ENCODE assay signal across 10 mouse cellular contexts in the genomic region with DNA sequence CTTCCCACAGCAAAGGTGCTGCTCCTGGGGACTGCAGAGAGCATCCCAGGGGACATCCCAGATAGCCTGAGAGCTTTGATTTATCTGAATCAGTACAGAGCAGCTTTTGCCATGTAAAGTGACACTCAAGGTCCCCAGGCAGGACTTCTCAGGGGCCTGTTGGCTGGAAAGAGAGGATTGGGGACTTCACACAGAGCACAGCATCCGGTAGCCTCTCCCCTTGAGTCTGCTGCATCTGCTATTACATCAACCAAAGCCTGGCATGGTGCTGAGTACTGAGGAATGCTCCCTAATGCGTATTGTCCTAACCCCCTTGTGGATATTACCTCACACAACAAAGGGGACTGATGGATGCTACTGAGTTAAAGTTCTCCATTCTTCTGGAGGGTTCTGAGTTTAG. TPM values are rescaled to one million over a fixed set of nuclear protein-coding genes. Genes with fewer than 3 reads are reported as not detected.
DNase-seq lines count a peak whose midpoint lies in the region; ATAC-seq and TF ChIP-seq lines count a peak whose summit lies in the region.
"Had no signal": no experiment of that assay in that cellular context is flagged by ENCODE, and none has a peak within 500 bp of the region (broad histone marks: within the 10 kb centered on the region; RNA-seq: fewer than 3 reads in every experiment).

No protein-coding gene starts in this region.

- no peaks in the 10 kb centered on the region for H3K27me3 ChIP-seq in heart, adult 2 months (ENCODE audit: control insufficient read depth, insufficient read depth, low read length)
- H3K27me3 ChIP-seq in kidney, embryonic 16.5 days (ENCODE audit: insufficient read depth, low read length), result peaks cover 12% of the 10 kb centered on the region; the same call in 1 of the 2 replicates
- H3K27me3 ChIP-seq in embryonic facial prominence, embryonic 10.5 days (replicated peaks; ENCODE audit: low read depth, poor library complexity, severe bottlenecking), result peaks cover 24% of the 10 kb centered on the region
- H3K27me3 ChIP-seq in limb, embryonic 15.5 days, result peaks cover 5% of the 10 kb centered on the region; the same call in 1 of the 2 replicates

- 39% methylated on average over 2 of the region's 2 CpGs for WGBS in heart, adult 2 months
- 49% methylated on average over 2 of the region's 2 CpGs for WGBS in kidney, embryonic 16.5 days
- WGBS in embryonic facial prominence, embryonic 10.5 days, result 48% methylated on average over 2 of the region's 2 CpGs
- 39% methylated on average over 2 of the region's 2 CpGs for WGBS in limb, embryonic 15.5 days

- H3K9me3 ChIP-seq in kidney, embryonic 16.5 days (ENCODE audit: low read length), result no peaks in the 10 kb centered on the region
- H3K9me3 ChIP-seq in embryonic facial prominence, embryonic 10.5 days, result no peaks in the 10 kb centered on the region
- no peaks in the 10 kb centered on the region for H3K9me3 ChIP-seq in limb, embryonic 15.5 days

- no peaks in the 10 kb centered on the region for H3K36me3 ChIP-seq in heart, adult 2 months (ENCODE audit: control insufficient read depth, insufficient read depth, low read length)
- peaks cover 5% of the 10 kb centered on the region; the same call in 1 of the 2 replicates for H3K36me3 ChIP-seq in kidney, embryonic 16.5 days (ENCODE audit: insufficient read depth, low read length)
- no peaks in the 10 kb centered on the region for H3K36me3 ChIP-seq in embryonic facial prominence, embryonic 10.5 days (replicated peaks)
- H3K36me3 ChIP-seq in limb, embryonic 15.5 days, result peaks cover 6% of the 10 kb centered on the region; the same call in 1 of the 2 replicates

- DNase-seq in heart, adult 2 months, result no peak
- no peak for DNase-seq in heart, adult 9 months (ENCODE audit: low spot score in 2 of 2)
- no peak for DNase-seq in kidney, postnatal 36 days
- DNase-seq in embryonic facial prominence, embryonic 10.5 days (ENCODE audit: low spot score), result no peak
- no peak for DNase-seq in ovary, adult 18-20 months (ENCODE audit: low spot score)
- no peak for DNase-seq in right cerebral cortex, postnatal 25 days
- DNase-seq: cerebellum, adult 9-10 months had no signal

- ATAC-seq in kidney, embryonic 16.5 days (ENCODE audit: low FRiP score, low TSS enrichment), result no peak
- no peak for ATAC-seq in limb, embryonic 15.5 days (ENCODE audit: insufficient number of reproducible peaks, low FRiP score, low TSS enrichment, low read depth)

- peak overlapping the region; percentile 75 for H3K27ac ChIP-seq in heart, adult 2 months
- peak overlapping the region; percentile 67 for H3K27ac ChIP-seq in kidney, embryonic 16.5 days (ENCODE audit: low read length)
- H3K27ac ChIP-seq in embryonic facial prominence, embryonic 10.5 days (replicated peaks), result peak overlapping the region; percentile 44; the same call in 1 of the 2 replicates
- 0 out of 2 replicates have a peak overlapping the region, but pooled peaks have one; percentile 9 for H3K27ac ChIP-seq in limb, embryonic 15.5 days

- H3K4me2 ChIP-seq in kidney, embryonic 16.5 days (replicated peaks; ENCODE audit: low read depth, low read length), result no peak overlapping the region
- no peak overlapping the region for H3K4me2 ChIP-seq in limb, embryonic 15.5 days

- H3K4me1 ChIP-seq in heart, adult 2 months (ENCODE audit: control insufficient read depth, insufficient read depth, low read length), result peaks cover 13% of the 10 kb centered on the region
- H3K4me1 ChIP-seq in kidney, embryonic 16.5 days (ENCODE audit: insufficient read depth, low read length), result peaks cover 40% of the 10 kb centered on the region
- peaks cover 23% of the 10 kb centered on the region for H3K4me1 ChIP-seq in embryonic facial prominence, embryonic 10.5 days
- peaks cover 34% of the 10 kb centered on the region for H3K4me1 ChIP-seq in limb, embryonic 15.5 days

- intact Hi-C loops in heart, adult 2 months (cut with DNase I), result no loop called here

- H3K4me3 ChIP-seq in heart, adult 2 months, result no peak overlapping the region
- H3K4me3 ChIP-seq in kidney, embryonic 16.5 days (ENCODE audit: low read length), result no peak overlapping the region
- H3K4me3 ChIP-seq in embryonic facial prominence, embryonic 10.5 days, result no peak overlapping the region
- H3K4me3 ChIP-seq in limb, embryonic 15.5 days, result no peak overlapping the region

- TF ChIP-seq CTCF in heart, adult 2 months (IDR thresholded peaks at IDR 0.05), result no peak

- no peak for TF ChIP-seq EP300 in heart, adult 2 months (IDR thresholded peaks at IDR 0.05; ENCODE audit: insufficient read depth, low read depth, low read length)

- no peak for TF ChIP-seq POLR2A in heart, adult 2 months (IDR thresholded peaks at IDR 0.05; ENCODE audit: insufficient read depth, low read depth, low read length)

- H3K79me2 ChIP-seq in heart, adult 2 months (replicated peaks; ENCODE audit: control insufficient read depth, insufficient read depth, low read length), result no peaks in the 10 kb centered on the region

- H3K9ac ChIP-seq in heart, adult 2 months (ENCODE audit: low read depth, low read length), result 0 out of 2 replicates have a peak overlapping the region, but pooled peaks have one; percentile 8
- H3K9ac ChIP-seq in kidney, embryonic 16.5 days (replicated peaks; ENCODE audit: low read length), result no peak overlapping the region
- H3K9ac ChIP-seq in limb, embryonic 15.5 days, result no peak overlapping the region

RNA-seq across cellular contexts. Expression of gene Vstm4, which starts 5.1 kb away (rescaled TPM):
- total RNA-seq in heart, adult 2 months (2021), result 10 to 100 TPM in 1 of 2 experiments, 1 to 10 TPM in 1; 9.2 to 11.7 TPM
- 6.6 and 12.6 TPM in 2 replicates for polyA plus RNA-seq in heart, adult 2 months (2012; rRNA removed)
- polyA plus RNA-seq in kidney, embryonic 16.5 days (2015; fragmentation: Nextera tagmentation; extraction: Ambion mirVana), result 45.7 and 51.8 TPM in 2 replicates
- 1.9 and 2.2 TPM in 2 replicates for polyA plus RNA-seq in embryonic facial prominence, embryonic 10.5 days (2016; fragmentation: Nextera tagmentation; extraction: Ambion mirVana)
- polyA plus RNA-seq in limb, embryonic 15.5 days (2015; fragmentation: Nextera tagmentation; extraction: Ambion mirVana), result 26.3 and 31.6 TPM in 2 replicates

RNA-seq across cellular contexts. Expression of gene Fam170b, which starts 27.9 kb away (rescaled TPM):
- not detected for total RNA-seq in heart, adult 2 months (2021)
- 0.09 and 0.10 TPM in 2 replicates for polyA plus RNA-seq in heart, adult 2 months (2012; rRNA removed)
- 0.10 and 0.15 TPM in 2 replicates for polyA plus RNA-seq in kidney, embryonic 16.5 days (2015; fragmentation: Nextera tagmentation; extraction: Ambion mirVana)
- not detected in 2 replicates for polyA plus RNA-seq in embryonic facial prominence, embryonic 10.5 days (2016; fragmentation: Nextera tagmentation; extraction: Ambion mirVana)
- not detected in 2 replicates for polyA plus RNA-seq in limb, embryonic 15.5 days (2015; fragmentation: Nextera tagmentation; extraction: Ambion mirVana)
- polyA plus RNA-seq: large intestine, adult 2 months had no signal

Comparison
In these comparisons a context has a peak if more than half of its experiments do, and no peak if none do; other contexts are left out.
1. H3K27ac ChIP-seq: peak in every context shown above with its lines; median percentile 75 in heart, adult 2 months; 67 in kidney, embryonic 16.5 days; 44 in embryonic facial prominence, embryonic 10.5 days; 9 in limb, embryonic 15.5 days.